Mouse (Mus musculus) midbrain, embryonic 13.5 days (tissue): ENCODE measurements around the gene Clec4g. TPM values are rescaled to one million over a fixed set of nuclear protein-coding genes. Genes with fewer than 3 reads are reported as not detected.
"Not testable (repeated sequence)": the region's sequence is repeated elsewhere in the genome, so short reads cannot be mapped to it uniquely, and the experiment has no call there.

Source experiments
- ATAC-seq: fragments of 200-750 bp; cut with Nextera tagmentation; 2 replicates; pipeline ENCODE4 v1.8.0; 2017; ENCODE audit warnings: mild to moderate bottlenecking, moderate TSS enrichment, moderate library complexity
- H3K27ac ChIP-seq: fragments of 300-500 bp; sonication (generic); 2 replicates; pipeline ENCODE4 v1.5.1; 2015; ENCODE audit warnings: inconsistent platforms, mild to moderate bottlenecking, moderate library complexity
- H3K27me3 ChIP-seq: fragments of 300-500 bp; sonication (generic); 2 replicates; pipeline ENCODE4 v1.6.1; 2015; ENCODE audit warnings: mild to moderate bottlenecking, inconsistent platforms
- H3K36me3 ChIP-seq: fragments of 300-500 bp; sonication (generic); 2 replicates; pipeline ENCODE4 v1.6.1; 2015; ENCODE audit warnings: mild to moderate bottlenecking, inconsistent platforms
- H3K4me1 ChIP-seq: fragments of 300-500 bp; sonication (generic); replicated peaks from 2 replicates; pipeline ENCODE4 v1.6.1; 2015; ENCODE audit warnings: inconsistent platforms
- H3K4me2 ChIP-seq: fragments of 300-500 bp; sonication (generic); replicated peaks from 2 replicates; pipeline ENCODE4 v1.6.1; 2015; ENCODE audit warnings: moderate library complexity, mild to moderate bottlenecking, inconsistent platforms
- H3K4me3 ChIP-seq: fragments of 300-500 bp; sonication (generic); replicated peaks from 2 replicates; pipeline ENCODE4 v1.5.1; 2015; ENCODE audit warnings: mild to moderate bottlenecking, inconsistent platforms
- H3K9ac ChIP-seq: fragments of 300-500 bp; sonication (generic); replicated peaks from 2 replicates; pipeline ENCODE4 v1.6.1; 2015; ENCODE audit warnings: mild to moderate bottlenecking, inconsistent platforms
- H3K9me3 ChIP-seq: fragments of 300-500 bp; sonication (generic); 2 replicates; pipeline ENCODE4 v1.6.1; 2016; ENCODE audit warnings: mild to moderate bottlenecking, inconsistent platforms
- WGBS: fragments of 180-500 bp; shearing (Covaris S2); methylation state at CpG from one replicate; pipeline ENCODE4 v1.1.7; 2015; 5-methylcytosine and 5-hydroxymethylcytosine counted together
- polyA plus RNA-seq: library from polyadenylated mRNA; unstranded; fragments of >200 nt; fragmentation: Nextera tagmentation; extraction: Ambion mirVana; gene quantifications from 2 replicates; pipeline ENCODE4 v1.2.1, GENCODE M21; 2015

Gene Clec4g
- not detected in 2 replicates for polyA plus RNA-seq

GRCm38 (mm10) chr8:3720551-3720950, at the start of gene Clec4g:
TSS of gene Clec4g (minus strand) at chr8:3720651.
- Histone ChIP-seq H3K9me3 (no peaks in the 10 kb centered on the region), H3K4me2 (no peak within 1 kb of the TSS), H3K36me3 (no peaks in the 10 kb centered on the region), H3K4me3 (no peak within 1 kb of the TSS), H3K4me1 (no peaks in the 10 kb centered on the region), H3K27ac (no peak within 1 kb of the TSS), H3K27me3 (no peaks in the 10 kb centered on the region), H3K9ac (no peak within 1 kb of the TSS)
- no peak for ATAC-seq
- WGBS, result 83% methylated on average over 5 of the region's 5 CpGs

- H3K4me1 ChIP-seq, H3K4me3 ChIP-seq, H3K9ac ChIP-seq, ATAC-seq, H3K4me2 ChIP-seq, H3K36me3 ChIP-seq, H3K27ac ChIP-seq, H3K27me3 ChIP-seq: not testable (repeated sequence)
- H3K9me3 ChIP-seq, result peaks cover 18% of the 10 kb centered on the region; the same call in 1 of the 2 replicates
- 84% methylated on average over 5 of the region's 5 CpGs for WGBS
These were observed 48.2 kb upstream of the Clec4g start for GRCm38 (mm10) chr8:3768641-3769040.

- 63% methylated on average over 18 of the region's 18 CpGs for WGBS
- Histone ChIP-seq H3K27ac (no peak overlapping the region), H3K9me3 (peaks cover 11% of the 10 kb centered on the region; the same call in 1 of the 2 replicates), H3K27me3 (no peaks in the 10 kb centered on the region), H3K36me3 (no peaks in the 10 kb centered on the region), H3K4me1 (no peaks in the 10 kb centered on the region), H3K4me3 (no peak overlapping the region), H3K9ac (no peak overlapping the region), H3K4me2 (no peak overlapping the region)
- peak; percentile 99 for ATAC-seq
These were observed 33.9 kb upstream of the Clec4g start for GRCm38 (mm10) chr8:3754261-3754850.

GRCm38 (mm10) chr8:3748761-3749160, 28.3 kb upstream of the Clec4g start, which contains the start of gene Cd209a:
TSS of gene Cd209a (minus strand) at chr8:3748984.
- ATAC-seq, result no peak
- H3K27me3 ChIP-seq, result no peaks in the 10 kb centered on the region

GRCm38 (mm10) chr8:3736947-3737346, 16.5 kb upstream of the Clec4g start:
- Histone ChIP-seq H3K27me3 (no peaks in the 10 kb centered on the region), H3K27ac (no peak overlapping the region), H3K4me1 (no peaks in the 10 kb centered on the region), H3K9ac (no peak overlapping the region), H3K36me3 (no peaks in the 10 kb centered on the region), H3K4me2 (no peak overlapping the region), H3K9me3 (no peaks in the 10 kb centered on the region), H3K4me3 (no peak overlapping the region)
- no peak for ATAC-seq
- 91% methylated on average over 2 of the region's 2 CpGs for WGBS

More at GRCm38 (mm10) chr8:3748761-3749160, 28.3 kb upstream of the Clec4g start, which contains the start of gene Cd209a:
- WGBS, result 93% methylated on average over 4 of the region's 4 CpGs
- no peak within 1 kb of the TSS for H3K4me3 ChIP-seq
- no peaks in the 10 kb centered on the region for H3K4me1 ChIP-seq
- H3K4me2 ChIP-seq, result no peak within 1 kb of the TSS
- no peak within 1 kb of the TSS for H3K27ac ChIP-seq
- peaks cover 5% of the 10 kb centered on the region; the same call in 1 of the 2 replicates for H3K9me3 ChIP-seq
- no peak within 1 kb of the TSS for H3K9ac ChIP-seq
- no peaks in the 10 kb centered on the region for H3K36me3 ChIP-seq

GRCm38 (mm10) chr8:3735599-3735998, 15.1 kb upstream of the Clec4g start:
- ATAC-seq, result no peak
- Histone ChIP-seq H3K9ac (no peak overlapping the region), H3K27me3 (no peaks in the 10 kb centered on the region), H3K4me2 (no peak overlapping the region), H3K36me3 (no peaks in the 10 kb centered on the region), H3K9me3 (no peaks in the 10 kb centered on the region), H3K4me3 (no peak overlapping the region), H3K4me1 (no peaks in the 10 kb centered on the region), H3K27ac (no peak overlapping the region)
- 94% methylated on average over 2 of the region's 2 CpGs for WGBS

GRCm38 (mm10) chr8:3734084-3734483, 13.6 kb upstream of the Clec4g start:
- Histone ChIP-seq H3K4me1 (no peaks in the 10 kb centered on the region), H3K9me3 (no peaks in the 10 kb centered on the region), H3K36me3 (no peaks in the 10 kb centered on the region), H3K27ac (no peak overlapping the region), H3K9ac (no peak overlapping the region), H3K27me3 (no peaks in the 10 kb centered on the region), H3K4me2 (no peak overlapping the region), H3K4me3 (no peak overlapping the region)
- ATAC-seq, result no peak
- WGBS, result 67% methylated on average over 1 of the region's 1 CpGs

GRCm38 (mm10) chr8:3721041-3721440, 590 bp upstream of the Clec4g start:
- Histone ChIP-seq H3K4me1 (no peaks in the 10 kb centered on the region), H3K27me3 (no peaks in the 10 kb centered on the region), H3K36me3 (no peaks in the 10 kb centered on the region), H3K9me3 (no peaks in the 10 kb centered on the region), H3K4me2 (no peak overlapping the region), H3K9ac (no peak overlapping the region), H3K4me3 (no peak overlapping the region), H3K27ac (no peak overlapping the region)
- 47% methylated on average over 1 of the region's 1 CpGs for WGBS
- no peak for ATAC-seq

- H3K36me3 ChIP-seq, result no peaks in the 10 kb centered on the region
- no peak overlapping the region for H3K27ac ChIP-seq
- H3K9ac ChIP-seq, result no peak overlapping the region
- no peaks in the 10 kb centered on the region for H3K4me1 ChIP-seq
- peak; percentile 74 for ATAC-seq
- WGBS, result 15% methylated on average over 14 of the region's 14 CpGs
- no peaks in the 10 kb centered on the region for H3K9me3 ChIP-seq
- H3K27me3 ChIP-seq, result no peaks in the 10 kb centered on the region
- H3K4me3 ChIP-seq, result no peak overlapping the region
- H3K4me2 ChIP-seq, result no peak overlapping the region
These were observed 1.9 kb downstream of the Clec4g start for GRCm38 (mm10) chr8:3718559-3718958.

- H3K9ac ChIP-seq, result no peak overlapping the region
- no peaks in the 10 kb centered on the region for H3K9me3 ChIP-seq
- no peaks in the 10 kb centered on the region for H3K4me1 ChIP-seq
- ATAC-seq, result no peak
- H3K4me3 ChIP-seq, result no peak overlapping the region
- no peaks in the 10 kb centered on the region for H3K36me3 ChIP-seq
- 88% methylated on average over 12 of the region's 12 CpGs for WGBS
- H3K27me3 ChIP-seq, result no peaks in the 10 kb centered on the region
- H3K27ac ChIP-seq, result no peak overlapping the region
- no peak overlapping the region for H3K4me2 ChIP-seq
These were observed 3.0 kb downstream of the Clec4g start for GRCm38 (mm10) chr8:3717321-3717954.

- Histone ChIP-seq H3K4me1 (no peaks in the 10 kb centered on the region), H3K4me2 (no peak overlapping the region), H3K4me3 (no peak overlapping the region), H3K27ac (no peak overlapping the region), H3K9ac (no peak overlapping the region), H3K9me3 (no peaks in the 10 kb centered on the region), H3K36me3 (no peaks in the 10 kb centered on the region), H3K27me3 (no peaks in the 10 kb centered on the region)
- 75% methylated on average over 2 of the region's 2 CpGs for WGBS
- no peak for ATAC-seq
These were observed 8.8 kb downstream of the Clec4g start for GRCm38 (mm10) chr8:3711646-3712045.

GRCm38 (mm10) chr8:3710312-3710711, 10.1 kb downstream of the Clec4g start:
- no peak overlapping the region for H3K4me2 ChIP-seq
- no peaks in the 10 kb centered on the region for H3K4me1 ChIP-seq
- H3K4me3 ChIP-seq, result no peak overlapping the region
- H3K27ac ChIP-seq, result no peak overlapping the region
- no peaks in the 10 kb centered on the region for H3K36me3 ChIP-seq
- 88% methylated on average over 3 of the region's 3 CpGs for WGBS
- ATAC-seq, result no peak
- no peaks in the 10 kb centered on the region for H3K27me3 ChIP-seq
- no peak overlapping the region for H3K9ac ChIP-seq
- H3K9me3 ChIP-seq, result no peaks in the 10 kb centered on the region
